ENCODE assay signal across 8 mouse cellular contexts in the genomic region with DNA sequence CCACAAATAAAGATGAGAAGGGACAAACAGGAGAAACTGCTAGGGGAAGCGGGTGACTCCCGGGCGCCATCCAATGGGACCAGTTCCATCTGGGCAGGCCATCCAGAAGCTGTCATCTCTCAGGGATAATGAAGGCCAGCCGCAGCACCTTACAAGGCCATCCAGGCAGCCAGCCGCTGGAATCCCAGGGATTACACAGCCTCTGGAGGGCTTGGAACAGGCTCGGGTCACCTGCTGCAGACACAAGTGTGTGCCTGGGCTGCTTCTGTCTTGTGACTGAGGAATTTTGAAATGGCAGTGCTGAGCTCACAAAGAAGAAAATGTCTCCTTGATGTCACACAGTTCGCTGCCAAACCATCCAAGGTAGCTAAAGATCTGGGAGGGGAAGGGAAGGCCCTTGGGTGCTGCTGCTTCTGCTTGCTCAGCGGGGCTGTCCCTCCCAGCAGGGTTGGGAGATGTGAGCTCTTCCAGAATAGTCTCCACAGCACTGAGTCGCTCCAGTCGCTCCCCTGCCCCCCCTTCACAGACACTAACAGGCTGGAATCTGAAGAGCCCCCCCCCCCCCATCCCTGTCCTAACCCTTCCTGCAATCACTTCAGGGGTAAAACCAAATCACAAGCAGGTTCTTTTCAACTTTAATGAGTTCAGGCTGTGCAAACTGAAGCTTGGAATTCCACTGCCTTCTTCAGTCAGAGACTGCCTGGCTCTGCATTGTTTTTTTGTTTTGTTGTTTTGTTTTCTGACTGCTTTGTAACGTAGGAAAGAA. TPM values are rescaled to one million over a fixed set of nuclear protein-coding genes. Genes with fewer than 3 reads are reported as not detected.
A peak's percentile ranks its signal among the peaks of the same experiment; 100 is the strongest.
DNase-seq lines count a peak whose midpoint lies in the region; ATAC-seq and TF ChIP-seq lines count a peak whose summit lies in the region.

No protein-coding gene starts in this region.

- ATAC-seq in intestine, embryonic 16.5 days, result no peak
- ATAC-seq in liver, postnatal 0 days, result no peak

- no peak for TF ChIP-seq EP300 in liver, postnatal 0 days (IDR thresholded peaks at IDR 0.05; ENCODE audit: low read depth)

- H3K27ac ChIP-seq in intestine, embryonic 16.5 days (ENCODE audit: low read length), result peak overlapping the region; percentile 4; the same call in 1 of the 2 replicates
- no peak overlapping the region for H3K27ac ChIP-seq in liver, postnatal 0 days (ENCODE audit: low read depth)

- H3K36me3 ChIP-seq in intestine, embryonic 16.5 days (ENCODE audit: control insufficient read depth, insufficient read depth, low read length), result no peaks in the 10 kb centered on the region
- no peaks in the 10 kb centered on the region for H3K36me3 ChIP-seq in liver, postnatal 0 days (replicated peaks; ENCODE audit: insufficient read depth, low read length)

- peaks cover 3% of the 10 kb centered on the region; the same call in 1 of the 2 replicates for H3K9me3 ChIP-seq in intestine, embryonic 16.5 days (ENCODE audit: control insufficient read depth, low read length)
- 0 out of 2 replicates have a peak, but pooled peaks cover 2% of the 10 kb centered on the region for H3K9me3 ChIP-seq in liver, postnatal 0 days (ENCODE audit: low read length)

- TF ChIP-seq CTCF in liver, postnatal 0 days (IDR thresholded peaks at IDR 0.05; ENCODE audit: low read depth), result no peak

- H3K27me3 ChIP-seq in intestine, embryonic 16.5 days (replicated peaks; ENCODE audit: control insufficient read depth, insufficient read depth, low read length), result no peaks in the 10 kb centered on the region
- H3K27me3 ChIP-seq in liver, postnatal 0 days (ENCODE audit: insufficient read depth, low read length), result peaks cover 22% of the 10 kb centered on the region

- no peak overlapping the region for H3K4me2 ChIP-seq in intestine, embryonic 16.5 days (ENCODE audit: low read depth, low read length)
- no peak overlapping the region for H3K4me2 ChIP-seq in liver, postnatal 0 days (ENCODE audit: low read depth, low read length)

- WGBS in intestine, embryonic 16.5 days, result 50% methylated on average over 11 of the region's 11 CpGs
- WGBS in liver, postnatal 0 days (ENCODE audit: insufficient replicate concordance), result 70% methylated on average over 11 of the region's 11 CpGs

- H3K9ac ChIP-seq in intestine, embryonic 16.5 days (ENCODE audit: low read depth, low read length), result peak overlapping the region; percentile 47; the same call in 1 of the 2 replicates
- no peak overlapping the region for H3K9ac ChIP-seq in liver, postnatal 0 days (replicated peaks)

- H3K4me1 ChIP-seq in intestine, embryonic 16.5 days (ENCODE audit: control insufficient read depth, insufficient read depth, low read length), result peaks cover 19% of the 10 kb centered on the region
- H3K4me1 ChIP-seq in liver, postnatal 0 days (ENCODE audit: insufficient read depth), result peaks cover 12% of the 10 kb centered on the region; the same call in 1 of the 2 replicates

- DNase-seq in MN1 (ENCODE audit: low spot score), result peak; percentile 70
- DNase-seq in adrenal gland, adult 2 months, result peak; percentile 83
- DNase-seq in gastrocnemius, postnatal 25 days, result peak; percentile 74
- no peak for DNase-seq in thymus, postnatal 4 days
- DNase-seq in B cell, adult 2 months, result no peak
- no peak for DNase-seq in liver, postnatal 0 days
- no peak for DNase-seq in right cerebral cortex, adult 2 months (ENCODE audit: low spot score in 2 of 2)

- no peak overlapping the region for H3K4me3 ChIP-seq in intestine, embryonic 16.5 days (ENCODE audit: low read length)
- H3K4me3 ChIP-seq in liver, postnatal 0 days (ENCODE audit: low read depth, low read length), result no peak overlapping the region

RNA-seq across cellular contexts. Expression of gene Pim1, which starts 32.6 kb away (rescaled TPM):
- 100 to 1,000 TPM; 120 to 124 TPM for total RNA-seq in adrenal gland, adult 2 months (2021)
- polyA plus RNA-seq in adrenal gland, adult 2 months (2012; rRNA removed), result 150 and 153 TPM in 2 replicates
- 10 to 100 TPM; 11.1 to 17.5 TPM for total RNA-seq in gastrocnemius, postnatal 25 days (2021)
- 11.8 and 12.8 TPM in 2 replicates for polyA plus RNA-seq in intestine, embryonic 16.5 days (2015; fragmentation: Nextera tagmentation; extraction: Ambion mirVana)
- 35.6 and 57.1 TPM in 2 replicates for polyA plus RNA-seq in liver, postnatal 0 days (2015; fragmentation: Nextera tagmentation; extraction: Ambion mirVana)

Comparison
In these comparisons a context has a peak if more than half of its experiments do, and no peak if none do; other contexts are left out.
1. DNase-seq: peak in MN1 (single experiment), adrenal gland, adult 2 months (single experiment) and gastrocnemius, postnatal 25 days (single experiment); none in thymus, postnatal 4 days (single experiment), B cell, adult 2 months (0 of 2), liver, postnatal 0 days (single experiment) and right cerebral cortex, adult 2 months (0 of 2).